Mouse (Mus musculus): ENCODE results near the gene Rrad. TPM values are rescaled to one million over a fixed set of nuclear protein-coding genes. Genes with fewer than 3 reads are reported as not detected.

The Rrad gene
- total RNA-seq, 2 experiments from 2014 or later = 2.0 to 2.1 TPM

GRCm38 (mm10) chr8:104606329-104606728, 24.8 kb downstream of the Rrad start:
- no peak for TF ChIP-seq CTCF (conservative IDR thresholded peaks at IDR 0.05)
- H3K27ac ChIP-seq = no peak overlapping the region
- no peak overlapping the region for H3K4me3 ChIP-seq
- no peak for DNase-seq (ENCODE audit: low spot score in 2 of 2)

DNA sequence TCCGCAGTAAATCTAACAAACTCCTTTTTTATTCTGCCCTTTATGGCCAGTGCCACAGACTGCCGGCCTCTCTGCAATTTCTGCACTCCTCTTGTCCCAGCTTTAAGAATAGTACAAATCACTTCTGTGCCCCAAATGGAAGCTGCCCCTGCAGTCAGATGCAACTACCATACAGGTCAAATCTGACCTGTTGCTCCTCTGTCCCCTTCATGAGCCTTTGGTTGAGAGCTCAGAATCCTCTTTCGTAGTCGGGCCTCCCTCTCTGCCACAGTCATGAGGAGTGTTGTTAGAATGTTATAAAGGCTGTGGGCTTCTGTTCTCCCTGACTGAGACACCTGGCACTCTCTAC, 27.9 kb downstream of the Rrad start:
- DNase-seq (ENCODE audit: low spot score in 2 of 2) = no peak
- H3K4me3 ChIP-seq = no peak overlapping the region
- TF ChIP-seq CTCF (conservative IDR thresholded peaks at IDR 0.05) = no peak
- H3K27ac ChIP-seq = no peak overlapping the region

GRCm38 (mm10) chr8:104602468-104603244, 28.5 kb downstream of the Rrad start:
- TF ChIP-seq CTCF (conservative IDR thresholded peaks at IDR 0.05) = peak; percentile 96
- Histone ChIP-seq H3K4me3 (peak overlapping the region; percentile 36), H3K27ac (no peak overlapping the region)
- DNase-seq (ENCODE audit: low spot score in 2 of 2) = peak; percentile 80 to 84

DNA sequence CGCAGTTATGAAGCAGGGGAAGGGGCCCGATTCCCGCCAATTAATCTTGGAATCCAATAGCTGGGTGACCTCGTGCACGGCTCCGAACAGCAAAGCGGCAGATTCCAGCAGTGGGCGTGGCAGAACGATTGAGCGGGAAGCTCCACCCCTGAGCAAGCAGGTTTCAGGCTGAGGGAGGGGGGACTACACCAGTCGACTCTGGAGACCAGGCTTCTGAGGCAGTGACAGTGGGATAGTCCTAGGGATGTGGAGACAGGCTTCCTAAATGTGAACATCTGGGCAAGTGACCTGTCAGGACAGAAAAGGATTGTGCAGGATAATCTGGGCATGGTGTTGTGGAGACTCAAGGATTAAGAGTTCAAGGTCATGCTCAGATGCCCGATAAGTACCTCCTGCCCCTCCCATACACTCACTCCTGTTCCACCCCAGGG, 29.2 kb downstream of the Rrad start:
- no peak for TF ChIP-seq CTCF (conservative IDR thresholded peaks at IDR 0.05)
- H3K4me3 ChIP-seq = no peak overlapping the region; the same call in 1 of the 2 replicates

GRCm38 (mm10) chr8:104601386-104601785, 29.7 kb downstream of the Rrad start:
- no peak for DNase-seq (ENCODE audit: low spot score in 2 of 2)
- Histone ChIP-seq H3K4me3 (no peak overlapping the region), H3K27ac (no peak overlapping the region)
- no peak for TF ChIP-seq CTCF (conservative IDR thresholded peaks at IDR 0.05)

More for the DNA sequence above, 29.2 kb downstream of the Rrad start:
- DNase-seq (ENCODE audit: low spot score in 2 of 2) = no peak
- H3K27ac ChIP-seq = no peak overlapping the region

GRCm38 (mm10) chr8:104598496-104598895, 32.6 kb downstream of the Rrad start:
- H3K27ac ChIP-seq = no peak overlapping the region
- no peak for DNase-seq (ENCODE audit: low spot score in 2 of 2)
- H3K4me3 ChIP-seq = no peak overlapping the region
- TF ChIP-seq CTCF (conservative IDR thresholded peaks at IDR 0.05) = no peak

DNA sequence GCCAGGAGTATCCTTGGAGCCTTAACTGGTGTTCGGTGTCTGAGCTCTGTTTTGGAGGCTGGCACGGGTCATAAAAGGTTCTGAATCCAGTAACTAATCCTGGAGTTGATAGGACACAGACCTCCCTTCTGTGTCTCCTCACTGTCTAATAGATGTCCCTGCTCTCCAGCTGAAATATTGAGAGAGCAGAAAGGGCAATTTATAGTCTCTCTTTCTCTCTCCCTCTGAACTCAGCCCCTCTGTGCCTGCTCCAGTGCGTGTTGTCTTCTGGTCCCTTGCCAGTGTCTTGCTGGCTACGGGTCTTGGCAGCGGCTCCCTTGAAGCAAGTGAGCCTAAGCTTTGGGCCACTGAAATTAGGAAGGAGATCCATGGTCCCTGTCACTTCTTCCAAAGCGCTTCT, 33.5 kb downstream of the Rrad start:
- DNase-seq (ENCODE audit: low spot score in 2 of 2) = no peak
- TF ChIP-seq CTCF (conservative IDR thresholded peaks at IDR 0.05) = no peak
- H3K4me3 ChIP-seq = no peak overlapping the region
- H3K27ac ChIP-seq = no peak overlapping the region

- no peak for TF ChIP-seq CTCF (conservative IDR thresholded peaks at IDR 0.05)
- no peak for DNase-seq (ENCODE audit: low spot score in 2 of 2)
- no peak overlapping the region for H3K27ac ChIP-seq
- no peak overlapping the region for H3K4me3 ChIP-seq
Observed at GRCm38 (mm10) chr8:104595773-104596536, 35.2 kb downstream of the Rrad start.

DNA sequence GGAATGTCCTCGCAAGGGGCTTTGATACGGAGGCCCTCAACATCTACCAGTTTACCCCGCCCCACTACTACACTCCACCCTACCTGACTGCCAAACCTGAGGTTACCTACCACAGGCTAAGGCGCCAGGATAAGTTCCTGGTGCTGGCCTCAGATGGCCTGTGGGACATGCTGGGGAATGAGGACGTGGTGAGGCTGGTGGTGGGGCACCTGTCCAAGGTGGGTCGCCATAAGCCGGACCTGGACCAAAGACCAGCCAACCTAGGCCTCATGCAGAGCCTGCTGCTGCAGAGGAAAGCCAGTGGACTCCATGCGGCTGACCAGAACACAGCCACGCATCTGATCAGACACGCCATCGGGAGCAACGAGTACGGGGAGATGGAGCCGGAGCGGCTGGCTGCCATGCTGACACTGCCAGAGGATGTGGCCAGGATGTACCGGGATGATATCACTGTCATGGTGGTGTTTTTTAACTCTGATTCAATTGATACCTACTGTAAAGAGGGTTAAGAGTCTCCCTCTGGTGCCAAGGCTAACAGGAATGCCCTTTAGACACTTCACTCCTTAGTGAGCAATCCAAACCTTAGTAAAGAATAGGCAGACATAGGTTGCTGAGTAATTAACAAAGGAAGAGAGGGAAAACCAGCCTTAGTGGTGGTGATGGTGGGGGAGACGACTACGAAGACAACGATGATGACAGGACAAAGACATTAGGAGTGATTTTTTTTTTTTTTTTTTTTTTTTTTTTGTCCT, 36.3 kb downstream of the Rrad start:
- DNase-seq (ENCODE audit: low spot score in 2 of 2) = no peak
- TF ChIP-seq CTCF (conservative IDR thresholded peaks at IDR 0.05) = no peak
- Histone ChIP-seq H3K4me3 (no peak overlapping the region), H3K27ac (no peak overlapping the region)

GRCm38 (mm10) chr8:104593536-104594325, 37.4 kb downstream of the Rrad start:
- Histone ChIP-seq H3K4me3 (no peak overlapping the region), H3K27ac (no peak overlapping the region)
- TF ChIP-seq CTCF (conservative IDR thresholded peaks at IDR 0.05) = no peak
- DNase-seq (ENCODE audit: low spot score in 2 of 2) = no peak

GRCm38 (mm10) chr8:104592566-104592965, 38.6 kb downstream of the Rrad start:
- no peak overlapping the region; the same call in 1 of the 2 replicates for H3K4me3 ChIP-seq
- no peak for TF ChIP-seq CTCF (conservative IDR thresholded peaks at IDR 0.05)
- DNase-seq (ENCODE audit: low spot score in 2 of 2) = no peak
- no peak overlapping the region for H3K27ac ChIP-seq

GRCm38 (mm10) chr8:104591856-104592255, 39.3 kb downstream of the Rrad start:
- no peak for TF ChIP-seq CTCF (conservative IDR thresholded peaks at IDR 0.05)
- Histone ChIP-seq H3K4me3 (peak overlapping the region; percentile 80), H3K27ac (peak overlapping the region; percentile 94)
- no peak for DNase-seq (ENCODE audit: low spot score in 2 of 2)

Data from layer of hippocampus, adult 2 months (tissue).